Mouse (Mus musculus) embryonic facial prominence, embryonic 13.5 days (tissue): Measurements from ENCODE around the gene Wbp11. TPM values are rescaled to one million over a fixed set of nuclear protein-coding genes. Genes with fewer than 3 reads are reported as not detected.

ENCODE experiments used
- ATAC-seq: fragments of 200-750 bp; cut with Nextera tagmentation; 2 replicates; pipeline ENCODE4 v1.8.0; 2017; ENCODE audit warnings: low read depth; ENCODE audit not compliant: insufficient number of reproducible peaks, insufficient read depth, low FRiP score, low TSS enrichment
- H3K27ac ChIP-seq: fragments of 300-500 bp; sonication (generic); 2 replicates; pipeline ENCODE4 v1.5.1; 2015; ENCODE audit warnings: moderate library complexity, mild to moderate bottlenecking, inconsistent platforms
- H3K27me3 ChIP-seq: fragments of 300-500 bp; sonication (generic); 2 replicates; pipeline ENCODE4 v1.6.1; 2015; ENCODE audit warnings: mild to moderate bottlenecking, inconsistent platforms
- H3K36me3 ChIP-seq: fragments of 300-500 bp; sonication (generic); 2 replicates; pipeline ENCODE4 v1.6.1; 2015; ENCODE audit warnings: mild to moderate bottlenecking, inconsistent platforms
- H3K4me1 ChIP-seq: fragments of 300-500 bp; sonication (generic); 2 replicates; pipeline ENCODE4 v1.6.1; 2015; ENCODE audit warnings: inconsistent platforms
- H3K4me2 ChIP-seq: fragments of 300-500 bp; sonication (generic); 2 replicates; pipeline ENCODE4 v1.6.1; 2015; ENCODE audit warnings: moderate library complexity, mild to moderate bottlenecking, inconsistent platforms
- H3K4me3 ChIP-seq: fragments of 300-500 bp; sonication (generic); 2 replicates; pipeline ENCODE4 v1.5.1; 2015; ENCODE audit warnings: mild to moderate bottlenecking, inconsistent platforms
- H3K9ac ChIP-seq: fragments of 300-500 bp; sonication (generic); 2 replicates; pipeline ENCODE4 v1.6.1; 2015; ENCODE audit warnings: mild to moderate bottlenecking, inconsistent platforms
- H3K9me3 ChIP-seq: fragments of 300-500 bp; sonication (generic); 2 replicates; pipeline ENCODE4 v1.6.1; 2016; ENCODE audit warnings: inconsistent platforms
- WGBS: fragments of 180-500 bp; shearing (Covaris S2); methylation state at CpG from one replicate; pipeline ENCODE4 v1.1.7; 2015; ENCODE audit warnings: mixed read lengths; 5-methylcytosine and 5-hydroxymethylcytosine counted together
- polyA plus RNA-seq: library from polyadenylated mRNA; unstranded; fragments of >200 nt; fragmentation: Nextera tagmentation; extraction: Ambion mirVana; gene quantifications from 2 replicates; pipeline ENCODE4 v1.2.1, GENCODE M21; 2015

The Wbp11 gene
- polyA plus RNA-seq, 1 experiment from 2014 or later, result 110 TPM

GRCm38 (mm10) chr6:136811196-136811595, 16.8 kb downstream of the Wbp11 start:
- H3K4me2 ChIP-seq, result no peak overlapping the region
- no peak overlapping the region for H3K4me3 ChIP-seq
- H3K27me3 ChIP-seq, result no peaks in the 10 kb centered on the region
- ATAC-seq, result no peak
- H3K4me1 ChIP-seq, result peaks cover 19% of the 10 kb centered on the region
- H3K9me3 ChIP-seq, result no peaks in the 10 kb centered on the region
- H3K36me3 ChIP-seq, result peaks cover 42% of the 10 kb centered on the region
- 88% methylated on average over 10 of the region's 10 CpGs for WGBS
- no peak overlapping the region for H3K9ac ChIP-seq
- no peak overlapping the region for H3K27ac ChIP-seq

GRCm38 (mm10) chr6:136809673-136810072, 18.4 kb downstream of the Wbp11 start:
- peaks cover 29% of the 10 kb centered on the region for H3K36me3 ChIP-seq
- peak overlapping the region; percentile 96 for H3K4me2 ChIP-seq
- H3K27me3 ChIP-seq, result no peaks in the 10 kb centered on the region
- ATAC-seq, result no peak
- no peaks in the 10 kb centered on the region for H3K9me3 ChIP-seq
- H3K4me3 ChIP-seq, result peak overlapping the region; percentile 87
- peaks cover 19% of the 10 kb centered on the region for H3K4me1 ChIP-seq
- H3K9ac ChIP-seq, result peak overlapping the region; percentile 80
- WGBS, result 67% methylated on average over 13 of the region's 13 CpGs
- H3K27ac ChIP-seq, result no peak overlapping the region

- H3K27me3 ChIP-seq, result no peaks in the 10 kb centered on the region
- peak overlapping the region; percentile 87 for H3K4me3 ChIP-seq
- H3K36me3 ChIP-seq, result peaks cover 24% of the 10 kb centered on the region
- H3K27ac ChIP-seq, result no peak overlapping the region
- no peaks in the 10 kb centered on the region for H3K9me3 ChIP-seq
- peaks cover 19% of the 10 kb centered on the region for H3K4me1 ChIP-seq
- H3K4me2 ChIP-seq, result peak overlapping the region; percentile 96
- WGBS, result 30% methylated on average over 14 of the region's 14 CpGs
- H3K9ac ChIP-seq, result peak overlapping the region; percentile 80
- ATAC-seq, result no peak
Measured at GRCm38 (mm10) chr6:136809077-136809476, 19.0 kb downstream of the Wbp11 start.

GRCm38 (mm10) chr6:136808631-136809046, 19.4 kb downstream of the Wbp11 start:
- 0 out of 2 replicates have a peak, but pooled peaks have one; percentile 22 for ATAC-seq
- H3K27ac ChIP-seq, result peak overlapping the region; percentile 39; the same call in 1 of the 2 replicates
- WGBS, result under 1% methylated on average over 28 of the region's 28 CpGs
- peak overlapping the region; percentile 80 for H3K9ac ChIP-seq
- peak overlapping the region; percentile 96 for H3K4me2 ChIP-seq
- no peaks in the 10 kb centered on the region for H3K9me3 ChIP-seq
- H3K4me3 ChIP-seq, result peak overlapping the region; percentile 87
- peaks cover 19% of the 10 kb centered on the region for H3K4me1 ChIP-seq
- H3K36me3 ChIP-seq, result peaks cover 19% of the 10 kb centered on the region
- H3K27me3 ChIP-seq, result no peaks in the 10 kb centered on the region

GRCm38 (mm10) chr6:136808014-136808417, 20.0 kb downstream of the Wbp11 start, which contains the start of gene H2afj:
Gene H2afj (plus strand): TSS chr6:136808244.
- H3K36me3 ChIP-seq, result peaks cover 15% of the 10 kb centered on the region
- peak within 1 kb of the TSS; percentile 87 for H3K4me3 ChIP-seq
- H3K4me2 ChIP-seq, result peak within 1 kb of the TSS; percentile 96
- H3K4me1 ChIP-seq, result peaks cover 24% of the 10 kb centered on the region
- H3K9ac ChIP-seq, result peak within 1 kb of the TSS; percentile 80
- H3K27ac ChIP-seq, result peak within 1 kb of the TSS; percentile 84
- peak; percentile 87 for ATAC-seq
- no peaks in the 10 kb centered on the region for H3K27me3 ChIP-seq
- under 1% methylated on average over 34 of the region's 34 CpGs for WGBS
- H3K9me3 ChIP-seq, result no peaks in the 10 kb centered on the region

- no peak; the same call in 1 of the 2 replicates for ATAC-seq
- no peaks in the 10 kb centered on the region for H3K27me3 ChIP-seq
- H3K4me3 ChIP-seq, result peak overlapping the region; percentile 87
- peaks cover 10% of the 10 kb centered on the region for H3K36me3 ChIP-seq
- peak overlapping the region; percentile 62 for H3K9ac ChIP-seq
- H3K4me2 ChIP-seq, result peak overlapping the region; percentile 96
- peak overlapping the region; percentile 84 for H3K27ac ChIP-seq
- H3K9me3 ChIP-seq, result no peaks in the 10 kb centered on the region
- peaks cover 27% of the 10 kb centered on the region for H3K4me1 ChIP-seq
- 40% methylated on average over 18 of the region's 18 CpGs for WGBS
Measured at GRCm38 (mm10) chr6:136807395-136808013, 20.5 kb downstream of the Wbp11 start.

GRCm38 (mm10) chr6:136806819-136807218, 21.2 kb downstream of the Wbp11 start:
- H3K27ac ChIP-seq, result peak overlapping the region; percentile 84; the same call in 1 of the 2 replicates
- H3K4me2 ChIP-seq, result peak overlapping the region; percentile 96
- WGBS, result 58% methylated on average over 5 of the region's 5 CpGs
- no peaks in the 10 kb centered on the region for H3K27me3 ChIP-seq
- no peak overlapping the region; the same call in 1 of the 2 replicates for H3K9ac ChIP-seq
- H3K4me1 ChIP-seq, result peaks cover 27% of the 10 kb centered on the region
- ATAC-seq, result no peak
- H3K9me3 ChIP-seq, result no peaks in the 10 kb centered on the region
- peaks cover 4% of the 10 kb centered on the region; the same call in 1 of the 2 replicates for H3K36me3 ChIP-seq
- peak overlapping the region; percentile 87; the same call in 1 of the 2 replicates for H3K4me3 ChIP-seq

GRCm38 (mm10) chr6:136805409-136805775, 22.6 kb downstream of the Wbp11 start:
- peaks cover 27% of the 10 kb centered on the region for H3K4me1 ChIP-seq
- no peaks in the 10 kb centered on the region for H3K36me3 ChIP-seq
- no peak overlapping the region for H3K9ac ChIP-seq
- H3K9me3 ChIP-seq, result no peaks in the 10 kb centered on the region
- H3K4me2 ChIP-seq, result peak overlapping the region; percentile 77; the same call in 1 of the 2 replicates
- ATAC-seq, result no peak
- no peaks in the 10 kb centered on the region for H3K27me3 ChIP-seq
- H3K27ac ChIP-seq, result peak overlapping the region; percentile 100
- 0 out of 2 replicates have a peak overlapping the region, but pooled peaks have one; percentile 75 for H3K4me3 ChIP-seq
- 84% methylated on average over 1 of the region's 1 CpGs for WGBS

GRCm38 (mm10) chr6:136804705-136805408, 23.2 kb downstream of the Wbp11 start:
- ATAC-seq, result no peak
- H3K36me3 ChIP-seq, result no peaks in the 10 kb centered on the region
- WGBS, result 28% methylated on average over 9 of the region's 9 CpGs
- peak overlapping the region; percentile 99 for H3K9ac ChIP-seq
- H3K27me3 ChIP-seq, result no peaks in the 10 kb centered on the region
- H3K4me3 ChIP-seq, result peak overlapping the region; percentile 75
- H3K4me2 ChIP-seq, result peak overlapping the region; percentile 77
- H3K4me1 ChIP-seq, result peaks cover 27% of the 10 kb centered on the region
- H3K27ac ChIP-seq, result peak overlapping the region; percentile 100
- no peaks in the 10 kb centered on the region for H3K9me3 ChIP-seq

- H3K4me3 ChIP-seq, result peak within 1 kb of the TSS; percentile 75
- no peaks in the 10 kb centered on the region for H3K36me3 ChIP-seq
- H3K27ac ChIP-seq, result peak within 1 kb of the TSS; percentile 100
- no peaks in the 10 kb centered on the region for H3K27me3 ChIP-seq
- WGBS, result under 1% methylated on average over 50 of the region's 50 CpGs
- H3K9me3 ChIP-seq, result no peaks in the 10 kb centered on the region
- ATAC-seq, result peak; percentile 50
- H3K4me2 ChIP-seq, result peak within 1 kb of the TSS; percentile 77
- H3K9ac ChIP-seq, result peak within 1 kb of the TSS; percentile 99
- peaks cover 19% of the 10 kb centered on the region for H3K4me1 ChIP-seq
Measured at GRCm38 (mm10) chr6:136803739-136804633, 24.0 kb downstream of the Wbp11 start, which contains the start of gene Hist4h4. Gene Hist4h4 (minus strand): TSS chr6:136804415.
